9 mouse cellular contexts compared by ENCODE assay signal in genomic region chr5:30516376-30516775, GRCm38 (mm10). TPM values are rescaled to one million over a fixed set of nuclear protein-coding genes. Genes with fewer than 3 reads are reported as not detected.
DNase-seq lines count a peak whose midpoint lies in the region; ATAC-seq and TF ChIP-seq lines count a peak whose summit lies in the region.
"Had no signal": no experiment of that assay in that cellular context is flagged by ENCODE, and none has a peak within 500 bp of the region (broad histone marks: within the 10 kb centered on the region; RNA-seq: fewer than 3 reads in every experiment).

No protein-coding gene starts in this region.

- H3K27me3 ChIP-seq in kidney, adult 2 months (replicated peaks; ENCODE audit: control insufficient read depth, insufficient read depth, low read length) = no peaks in the 10 kb centered on the region
- no peaks in the 10 kb centered on the region for H3K27me3 ChIP-seq in kidney, embryonic 15.5 days
- H3K27me3 ChIP-seq in liver, adult 2 months (ENCODE audit: control insufficient read depth, insufficient read depth, low read length) = no peaks in the 10 kb centered on the region
- H3K27me3 ChIP-seq: neural tube, embryonic 12.5 days had no signal

- H3K27ac ChIP-seq in kidney, adult 2 months (ENCODE audit: insufficient read depth, low read depth, low read length) = no peak overlapping the region
- no peak overlapping the region for H3K27ac ChIP-seq in kidney, embryonic 15.5 days
- no peak overlapping the region for H3K27ac ChIP-seq in liver, adult 2 months (replicated peaks; ENCODE audit: insufficient read depth, low read depth, low read length)
- H3K27ac ChIP-seq: neural tube, embryonic 12.5 days had no signal

- TF ChIP-seq CTCF in kidney, adult 2 months (conservative IDR thresholded peaks at IDR 0.05; ENCODE audit: insufficient read depth, insufficient read length, low read depth, low read length) = peak; percentile 90
- peak; percentile 87 for TF ChIP-seq CTCF in liver, adult 2 months (IDR thresholded peaks at IDR 0.05; ENCODE audit: low read depth, low read length)

- no peaks in the 10 kb centered on the region for H3K9me3 ChIP-seq in kidney, embryonic 15.5 days (replicated peaks)
- H3K9me3 ChIP-seq: neural tube, embryonic 12.5 days had no signal

- no peak overlapping the region for H3K4me3 ChIP-seq in kidney, adult 2 months (ENCODE audit: insufficient read depth, low read depth, low read length)
- H3K4me3 ChIP-seq in kidney, embryonic 15.5 days (replicated peaks) = no peak overlapping the region
- H3K4me3 ChIP-seq in liver, adult 2 months (ENCODE audit: insufficient read depth, low read depth, low read length) = no peak overlapping the region
- H3K4me3 ChIP-seq: neural tube, embryonic 12.5 days had no signal

- intact Hi-C loops in heart, postnatal 36 days (cut with DNase I) = loop anchor here (1.0 to 5.0 kb wide), 3 partner anchors 71 to 167 kb away; partner anchors contain the start of gene Kcnk3

- TF ChIP-seq POLR2A in kidney, adult 2 months (IDR thresholded peaks at IDR 0.05; ENCODE audit: low read depth, low read length) = no peak
- TF ChIP-seq POLR2A in liver, adult 2 months (IDR thresholded peaks at IDR 0.05; ENCODE audit: extremely low read depth, insufficient read depth, low read length) = no peak

- peak; percentile 53 for DNase-seq in kidney, adult 2 months
- DNase-seq in Muller cell, postnatal 12 days (ENCODE audit: inconsistent ontology term) = peak; percentile 34
- peak; percentile 77 to 83 for DNase-seq in cerebellum, adult 18-20 months
- DNase-seq in heart, postnatal 36 days = peak; percentile 59 to 64
- peak; percentile 55 for DNase-seq in liver, adult 2 months (ENCODE audit: extremely low read depth, low read depth, low spot score)
- peak; percentile 30 for DNase-seq in right cerebral cortex, adult 18-20 months
- peak; percentile 30 for DNase-seq in yolk sac, embryonic 10.5 days (ENCODE audit: low spot score)

- no peaks in the 10 kb centered on the region for H3K4me1 ChIP-seq in kidney, adult 2 months (ENCODE audit: control insufficient read depth, insufficient read depth, low read length)
- no peaks in the 10 kb centered on the region for H3K4me1 ChIP-seq in kidney, embryonic 15.5 days
- H3K4me1 ChIP-seq in liver, adult 2 months (ENCODE audit: control insufficient read depth, insufficient read depth, low read length) = no peaks in the 10 kb centered on the region
- H3K4me1 ChIP-seq: neural tube, embryonic 12.5 days had no signal

- H3K79me2 ChIP-seq in liver, adult 2 months (ENCODE audit: control insufficient read depth, insufficient read depth, low read length) = no peaks in the 10 kb centered on the region

- no peaks in the 10 kb centered on the region for H3K36me3 ChIP-seq in kidney, adult 2 months (ENCODE audit: control insufficient read depth, insufficient read depth, low read length)
- H3K36me3 ChIP-seq in kidney, embryonic 15.5 days = no peaks in the 10 kb centered on the region
- no peaks in the 10 kb centered on the region for H3K36me3 ChIP-seq in liver, adult 2 months (ENCODE audit: control insufficient read depth, insufficient read depth, low read length)
- H3K36me3 ChIP-seq: neural tube, embryonic 12.5 days had no signal

- ATAC-seq in kidney, embryonic 15.5 days (replicated peaks; ENCODE audit: low FRiP score) = no peak

- H3K4me2 ChIP-seq in kidney, embryonic 15.5 days = no peak overlapping the region
- H3K4me2 ChIP-seq: neural tube, embryonic 12.5 days had no signal

- WGBS in kidney, adult 2 months = 54% methylated on average over 7 of the region's 7 CpGs
- WGBS in kidney, embryonic 15.5 days = 53% methylated on average over 7 of the region's 7 CpGs
- 50% methylated on average over 7 of the region's 7 CpGs for WGBS in liver, adult 2 months

- no peak overlapping the region for H3K9ac ChIP-seq in kidney, embryonic 15.5 days
- no peak overlapping the region for H3K9ac ChIP-seq in liver, adult 2 months (ENCODE audit: low read depth, low read length)
- H3K9ac ChIP-seq: neural tube, embryonic 12.5 days had no signal

RNA-seq across cellular contexts. Expression of gene Cib4, which starts 29.3 kb away (rescaled TPM):
- not detected in 2 replicates for polyA plus RNA-seq in kidney, adult 2 months (2012; rRNA removed)
- polyA plus RNA-seq in kidney, embryonic 15.5 days (2015; fragmentation: Nextera tagmentation; extraction: Ambion mirVana) = not detected in 2 replicates
- not detected for total RNA-seq in heart, postnatal 36 days (2021)
- not detected in 2 replicates for total RNA-seq in liver, adult 2 months (2014; rRNA removed)
- polyA plus RNA-seq in liver, adult 2 months (2012; rRNA removed) = not detected in 2 replicates
- polyA plus RNA-seq: neural tube, embryonic 12.5 days had no signal

RNA-seq across cellular contexts. Expression of gene 1700001C02Rik, which starts 50.5 kb away (rescaled TPM):
- 0.19 TPM in 1 of 2 replicates, not detected in the other for polyA plus RNA-seq in kidney, adult 2 months (2012; rRNA removed)
- polyA plus RNA-seq in kidney, embryonic 15.5 days (2015; fragmentation: Nextera tagmentation; extraction: Ambion mirVana) = not detected in 2 replicates
- total RNA-seq in heart, postnatal 36 days (2021) = not detected
- total RNA-seq in liver, adult 2 months (2014; rRNA removed) = not detected in 2 replicates
- not detected in 2 replicates for polyA plus RNA-seq in liver, adult 2 months (2012; rRNA removed)
- polyA plus RNA-seq: neural tube, embryonic 12.5 days had no signal

RNA-seq across cellular contexts. Expression of gene Otof, which starts 54.6 kb away (rescaled TPM):
- polyA plus RNA-seq in kidney, adult 2 months (2012; rRNA removed) = 0.05 TPM in 1 of 2 replicates, not detected in the other
- polyA plus RNA-seq in kidney, embryonic 15.5 days (2015; fragmentation: Nextera tagmentation; extraction: Ambion mirVana) = 0.09 and 0.17 TPM in 2 replicates
- total RNA-seq in heart, postnatal 36 days (2021) = not detected
- total RNA-seq in liver, adult 2 months (2014; rRNA removed) = not detected in 2 replicates
- polyA plus RNA-seq in liver, adult 2 months (2012; rRNA removed) = 0.01 TPM in 1 of 2 replicates, not detected in the other

Comparison
In these comparisons a context has a peak if more than half of its experiments do, and no peak if none do; other contexts are left out.
1. DNase-seq: peak in every context shown above with its lines; median percentile 80 in cerebellum, adult 18-20 months; 62 in heart, postnatal 36 days; 55 in liver, adult 2 months; 53 in kidney, adult 2 months; 34 in Muller cell, postnatal 12 days; 30 in right cerebral cortex, adult 18-20 months; 30 in yolk sac, embryonic 10.5 days.